Mouse (Mus musculus) limb, embryonic 14.5 days (tissue): ENCODE results near the gene Gm10563. TPM values are rescaled to one million over a fixed set of nuclear protein-coding genes. Genes with fewer than 3 reads are reported as not detected.

Source experiments
- ATAC-seq: fragments of 200-750 bp; cut with Nextera tagmentation; 2 replicates; pipeline ENCODE4 v1.8.0; 2017; ENCODE audit warnings: low read depth, moderate number of reproducible peaks, moderate TSS enrichment; ENCODE audit not compliant: low FRiP score
- DNase-seq: peaks from one replicate; pipeline ENCODE4 v3.0.0-alpha.2; 2015; ENCODE audit warnings: low spot score
- H3K27ac ChIP-seq: fragments of 300-500 bp; sonication (generic); replicated peaks from 2 replicates; pipeline ENCODE4 v1.5.1; 2014; ENCODE audit warnings: low read depth, mild to moderate bottlenecking, low read length, moderate library complexity, mixed read lengths
- H3K27me3 ChIP-seq: fragments of 300-500 bp; sonication (generic); 2 replicates; pipeline ENCODE4 v1.6.1; 2014; ENCODE audit warnings: low read length, mixed read lengths; ENCODE audit not compliant: control insufficient read depth, insufficient read depth
- H3K36me3 ChIP-seq: fragments of 300-500 bp; sonication (generic); 2 replicates; pipeline ENCODE4 v1.6.1; 2014; ENCODE audit warnings: mild to moderate bottlenecking, low read length, moderate library complexity, mixed read lengths; ENCODE audit not compliant: control insufficient read depth, insufficient read depth
- H3K4me1 ChIP-seq: fragments of 300-500 bp; sonication (generic); 2 replicates; pipeline ENCODE4 v1.6.1; 2014; ENCODE audit warnings: antibody characterized with exemption, low read length, mixed read lengths; ENCODE audit not compliant: control insufficient read depth, insufficient read depth
- H3K4me2 ChIP-seq: fragments of 300-500 bp; sonication (generic); replicated peaks from 2 replicates; pipeline ENCODE4 v1.6.1; 2014; ENCODE audit warnings: low read depth, mild to moderate bottlenecking, low read length, moderate library complexity; ENCODE audit not compliant: severe bottlenecking
- H3K4me3 ChIP-seq: fragments of 300-500 bp; sonication (generic); replicated peaks from 2 replicates; pipeline ENCODE4 v1.5.1; 2014; ENCODE audit warnings: low read length
- H3K9ac ChIP-seq: fragments of 300-500 bp; sonication (generic); 2 replicates; pipeline ENCODE4 v1.6.1; 2014; ENCODE audit warnings: mild to moderate bottlenecking, low read depth, low read length, moderate library complexity; ENCODE audit not compliant: severe bottlenecking
- H3K9me3 ChIP-seq: fragments of 300-500 bp; sonication (generic); 2 replicates; pipeline ENCODE4 v1.6.1; 2016; ENCODE audit warnings: low read length; ENCODE audit not compliant: control insufficient read depth
- POLR2A ChIP-seq: fragments of 200-500 bp; IDR thresholded peaks from 2 replicates; pipeline ENCODE4 v1.8.0; 2012; ENCODE audit warnings: inconsistent platforms, mild to moderate bottlenecking, moderate library complexity, borderline replicate concordance; ENCODE audit not compliant: insufficient read depth, insufficient read length; ENCODE audit errors: extremely low read depth
- WGBS: fragments of 180-500 bp; shearing (Covaris S2); extraction: QIAGEN DNeasy Blood & Tissue Kit; methylation state at CpG from one replicate; pipeline ENCODE4 v1.1.7; 2014; 5-methylcytosine and 5-hydroxymethylcytosine counted together
- polyA plus RNA-seq, 2 experiments: library from polyadenylated mRNA; depleted of rRNA in 1 of 2; stranded (reverse) in 1 of 2; unstranded in 1 of 2; fragments of >200 nt; fragmentation: Nextera tagmentation in 1 of 2; extraction: Ambion mirVana in 1 of 2; gene quantifications; 2 replicates each; pipeline versions ENCODE4 v1.2.1 to v1.2.3; 2012 to 2014

Gm10563 gene
- polyA plus RNA-seq, 2 experiments = not detected

DNA sequence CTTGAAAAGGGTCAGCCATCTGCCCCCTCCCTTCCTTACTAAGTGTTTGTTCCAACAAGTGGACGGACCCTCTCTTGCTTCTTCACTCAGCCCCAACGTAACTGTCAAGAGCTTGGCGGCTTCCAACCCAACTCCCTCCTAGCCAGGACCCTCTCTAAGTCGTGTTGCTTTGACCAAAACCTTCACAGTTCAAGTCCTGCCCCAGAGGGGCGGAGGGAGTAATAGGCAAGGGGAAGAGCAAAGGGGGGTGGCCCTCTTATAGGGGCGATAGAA, 8.9 kb upstream of the Gm10563 start:
- H3K27me3 ChIP-seq = peaks cover 53% of the 10 kb centered on the region
- DNase-seq (no peak), ATAC-seq (0 out of 2 replicates have a peak, but pooled peaks have one; percentile 5)
- H3K36me3 ChIP-seq = peaks cover 54% of the 10 kb centered on the region
- H3K9ac ChIP-seq = peak overlapping the region; percentile 38; the same call in 1 of the 2 replicates
- H3K4me2 ChIP-seq = peak overlapping the region; percentile 94
- H3K27ac ChIP-seq = no peak overlapping the region
- H3K9me3 ChIP-seq = no peaks in the 10 kb centered on the region
- 5% methylated on average over 6 of the region's 6 CpGs for WGBS
- H3K4me3 ChIP-seq = peak overlapping the region; percentile 44
- TF ChIP-seq POLR2A = no peak
- H3K4me1 ChIP-seq = peaks cover 28% of the 10 kb centered on the region

DNA sequence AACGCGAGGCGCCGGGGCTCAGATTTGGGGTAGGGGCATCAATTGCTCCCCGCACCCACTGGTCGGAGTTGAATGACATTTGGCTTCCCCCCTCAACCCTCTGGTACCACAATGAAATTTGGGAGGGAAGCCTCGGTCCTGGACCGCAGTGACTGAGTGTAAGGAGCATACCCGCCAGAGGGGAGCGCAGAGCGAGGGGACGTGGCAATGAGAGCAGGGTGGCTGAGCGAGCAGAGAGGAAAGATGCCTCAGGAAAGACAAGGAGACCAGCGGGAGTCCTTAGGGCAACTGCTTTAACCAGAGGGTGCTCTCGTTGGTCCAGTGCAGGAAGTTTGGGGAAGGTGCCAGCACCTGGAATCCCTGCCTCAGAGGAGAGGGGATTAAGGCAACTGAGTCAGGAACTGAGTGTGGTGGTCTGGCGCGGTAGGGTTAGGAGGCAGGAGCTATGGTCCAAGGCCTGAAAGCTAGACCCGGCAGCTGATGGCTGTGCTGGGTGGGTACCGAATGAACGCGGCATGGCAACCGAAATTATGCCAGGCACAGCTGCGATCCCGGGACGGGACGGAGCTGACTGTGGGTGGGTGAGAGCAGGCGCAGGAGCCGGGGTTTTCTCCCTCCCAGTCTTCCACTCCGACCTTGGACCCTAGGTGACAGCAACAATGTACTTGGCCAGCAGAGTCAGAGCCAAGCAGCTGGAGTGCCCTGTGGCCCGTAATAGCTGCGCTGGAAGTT, 8.4 kb upstream of the Gm10563 start:
- Histone ChIP-seq H3K9ac (peak overlapping the region; percentile 66), H3K9me3 (no peaks in the 10 kb centered on the region), H3K4me1 (peaks cover 28% of the 10 kb centered on the region), H3K27ac (no peak overlapping the region), H3K4me2 (peak overlapping the region; percentile 94), H3K4me3 (peak overlapping the region; percentile 44), H3K27me3 (peaks cover 53% of the 10 kb centered on the region), H3K36me3 (peaks cover 54% of the 10 kb centered on the region)
- 2% methylated on average over 31 of the region's 31 CpGs for WGBS
- DNase-seq (no peak), ATAC-seq (peak; percentile 35; the same call in 1 of the 2 replicates)
- no peak for TF ChIP-seq POLR2A

DNA sequence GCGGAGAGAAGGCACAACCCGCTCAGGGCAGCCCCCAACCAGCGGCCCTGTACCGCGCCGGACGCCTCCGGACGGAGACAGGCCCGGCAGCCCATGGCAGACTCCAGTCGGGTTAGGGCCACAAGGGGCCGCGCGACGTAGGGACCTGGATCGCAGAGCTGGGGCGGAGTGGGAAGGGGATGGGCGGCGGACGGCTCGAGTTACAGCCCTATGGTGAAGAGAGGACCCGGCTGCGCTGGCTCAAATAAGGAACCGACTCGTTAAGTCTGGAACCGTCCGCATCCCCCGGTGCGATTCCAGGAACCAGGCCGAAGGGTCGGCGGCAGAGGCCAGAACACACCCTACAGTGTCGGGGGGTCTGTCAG, 7.9 kb upstream of the Gm10563 start, which contains the start of gene Mmp23:
Mmp23 (minus strand) TSS at position 299 of the 365 bp plus-strand sequence.
- Histone ChIP-seq H3K4me3 (peak within 1 kb of the TSS; percentile 44), H3K9ac (peak within 1 kb of the TSS; percentile 66), H3K4me2 (peak within 1 kb of the TSS; percentile 94), H3K36me3 (peaks cover 54% of the 10 kb centered on the region), H3K27me3 (peaks cover 53% of the 10 kb centered on the region), H3K9me3 (no peaks in the 10 kb centered on the region), H3K27ac (no peak within 1 kb of the TSS), H3K4me1 (peaks cover 28% of the 10 kb centered on the region)
- ATAC-seq (peak; percentile 62), DNase-seq (peak; percentile 46)
- no peak for TF ChIP-seq POLR2A
- under 1% methylated on average over 33 of the region's 33 CpGs for WGBS

DNA sequence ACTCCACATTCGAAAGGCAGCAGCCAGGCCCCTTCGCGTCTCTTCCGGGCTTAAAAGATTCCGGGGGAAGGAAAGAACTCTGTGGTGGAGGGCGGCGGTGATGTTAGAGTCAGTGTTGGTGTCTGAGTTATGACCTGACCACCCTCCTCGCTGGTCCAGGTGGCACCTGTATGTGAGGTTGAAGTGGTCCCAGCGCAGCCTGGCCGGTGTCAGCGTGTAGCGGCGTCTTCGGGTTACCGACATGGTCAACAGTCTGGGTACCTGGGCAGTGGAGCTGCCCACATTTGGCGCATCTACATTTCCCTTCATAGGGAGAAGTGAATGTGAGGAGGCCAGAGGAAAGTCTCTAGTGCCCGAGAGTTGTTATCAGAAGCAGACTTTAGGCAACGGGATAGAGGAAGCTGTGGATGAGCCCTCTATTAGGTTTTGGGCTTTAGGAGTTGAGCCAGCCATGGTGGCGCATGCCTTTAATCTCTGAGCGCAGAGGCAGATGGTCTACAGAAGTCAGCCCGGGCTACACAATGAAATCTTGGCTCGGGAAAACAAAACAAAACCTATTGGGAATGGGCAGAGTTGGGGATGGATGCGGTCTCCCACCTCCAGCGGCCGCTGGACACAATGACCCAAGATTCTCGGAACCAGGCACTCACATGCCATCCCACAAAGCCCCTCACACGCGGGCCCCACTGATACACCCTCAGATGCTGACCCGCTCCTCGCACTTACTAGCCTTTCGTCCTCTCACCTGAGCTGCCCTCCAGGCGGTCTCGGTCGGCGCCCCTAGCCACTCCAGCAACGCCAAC, 7.3 kb upstream of the Gm10563 start:
- Histone ChIP-seq H3K9me3 (no peaks in the 10 kb centered on the region), H3K27me3 (peaks cover 53% of the 10 kb centered on the region), H3K4me3 (peak overlapping the region; percentile 44), H3K9ac (peak overlapping the region; percentile 66), H3K4me1 (peaks cover 28% of the 10 kb centered on the region), H3K27ac (no peak overlapping the region), H3K4me2 (peak overlapping the region; percentile 94), H3K36me3 (peaks cover 57% of the 10 kb centered on the region)
- TF ChIP-seq POLR2A = no peak
- no peak for ATAC-seq
- 22% methylated on average over 35 of the region's 36 CpGs for WGBS
- no peak for DNase-seq

DNA sequence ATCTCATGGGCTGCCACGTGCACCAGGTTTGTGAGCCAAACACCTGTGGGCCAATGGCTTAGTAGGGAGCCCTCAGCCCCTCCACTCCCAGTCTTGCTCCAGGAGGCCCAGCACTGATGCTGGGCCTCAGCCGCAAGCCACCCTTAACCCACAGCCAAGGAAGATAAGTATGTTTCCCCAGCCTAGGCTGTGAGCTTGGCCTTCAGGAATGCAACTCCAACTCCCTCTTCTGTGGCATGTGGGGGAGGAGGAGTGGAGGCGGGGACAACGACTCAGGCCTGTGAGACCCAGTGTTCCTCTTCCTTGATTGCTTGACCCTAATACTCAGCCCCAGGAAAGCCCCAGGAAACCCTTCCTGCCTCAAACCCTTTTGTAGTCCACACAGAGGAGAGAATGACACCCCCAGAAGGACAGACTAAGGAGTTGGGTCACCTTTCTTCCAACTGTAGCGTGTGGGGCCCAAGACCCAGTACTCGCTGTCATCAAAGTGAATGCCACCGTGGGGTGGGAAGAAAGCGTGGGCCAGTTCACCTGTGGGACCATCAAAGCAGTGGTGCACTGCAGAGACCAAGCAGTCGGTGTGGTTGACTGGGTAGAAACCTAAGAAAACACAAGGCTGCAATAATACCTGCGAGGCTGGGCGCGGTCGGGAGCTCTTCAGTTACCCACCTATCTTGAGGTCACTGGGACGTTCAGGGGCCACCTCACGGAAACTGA, 6.5 kb upstream of the Gm10563 start:
- Histone ChIP-seq H3K4me3 (no peak overlapping the region), H3K9me3 (no peaks in the 10 kb centered on the region), H3K4me1 (peaks cover 28% of the 10 kb centered on the region), H3K36me3 (peaks cover 57% of the 10 kb centered on the region), H3K27ac (no peak overlapping the region), H3K9ac (no peak overlapping the region), H3K27me3 (peaks cover 53% of the 10 kb centered on the region), H3K4me2 (peak overlapping the region; percentile 94; the same call in 1 of the 2 replicates)
- no peak for ATAC-seq
- no peak for TF ChIP-seq POLR2A
- DNase-seq = no peak
- WGBS = 62% methylated on average over 15 of the region's 15 CpGs
